ENCODE assay signal across 35 mouse cellular contexts in genomic region chr5:104294201-104294600, GRCm38 (mm10). TPM values are rescaled to one million over a fixed set of nuclear protein-coding genes. Genes with fewer than 3 reads are reported as not detected.
DNase-seq lines count a peak whose midpoint lies in the region; ATAC-seq lines count a peak whose summit lies in the region.
"Had no signal": no experiment of that assay in that cellular context is flagged by ENCODE, and none has a peak within 500 bp of the region (broad histone marks: within the 10 kb centered on the region; RNA-seq: fewer than 3 reads in every experiment).

No protein-coding gene starts in this region.

- H3K36me3 ChIP-seq in limb, embryonic 11.5 days (ENCODE audit: control insufficient read depth, insufficient read depth, low read length), result no peaks in the 10 kb centered on the region
- no peaks in the 10 kb centered on the region for H3K36me3 ChIP-seq in limb, embryonic 10.5 days
- H3K36me3 ChIP-seq in embryonic facial prominence, embryonic 14.5 days (ENCODE audit: control insufficient read depth, insufficient read depth, low read length), result no peaks in the 10 kb centered on the region
- H3K36me3 ChIP-seq: embryonic facial prominence, embryonic 15.5 days; G1E; heart, embryonic 10.5 days; heart, embryonic 13.5 days had no signal

- ATAC-seq in limb, embryonic 11.5 days (ENCODE audit: insufficient number of reproducible peaks, low FRiP score, low TSS enrichment, low read depth), result no peak
- ATAC-seq in embryonic facial prominence, embryonic 14.5 days (ENCODE audit: low read depth), result no peak
- ATAC-seq: forebrain, embryonic 14.5 days; forebrain, postnatal 0 days; hindbrain, postnatal 0 days; inflammation-experienced regulatory T-cells, adult 6 months; Patski had no signal

- H3K4me1 ChIP-seq in limb, embryonic 11.5 days (ENCODE audit: control insufficient read depth, insufficient read depth, low read length), result no peaks in the 10 kb centered on the region
- H3K4me1 ChIP-seq in limb, embryonic 10.5 days, result peaks cover 6% of the 10 kb centered on the region; the same call in 1 of the 2 replicates
- H3K4me1 ChIP-seq in embryonic facial prominence, embryonic 14.5 days (ENCODE audit: control insufficient read depth, insufficient read depth, low read length), result 0 out of 2 replicates have a peak, but pooled peaks cover 2% of the 10 kb centered on the region
- H3K4me1 ChIP-seq: embryonic facial prominence, embryonic 15.5 days; heart, embryonic 10.5 days; heart, embryonic 13.5 days had no signal

- no peak overlapping the region for H3K4me2 ChIP-seq in limb, embryonic 11.5 days (ENCODE audit: low read depth, severe bottlenecking)
- H3K4me2 ChIP-seq in embryonic facial prominence, embryonic 14.5 days (ENCODE audit: low read depth, low read length), result no peak overlapping the region
- H3K4me2 ChIP-seq: embryonic facial prominence, embryonic 15.5 days; heart, embryonic 13.5 days; hindbrain, embryonic 14.5 days had no signal

- 53% methylated on average over 6 of the region's 6 CpGs for WGBS in limb, embryonic 11.5 days
- WGBS in limb, embryonic 10.5 days, result 60% methylated on average over 6 of the region's 6 CpGs
- WGBS in embryonic facial prominence, embryonic 14.5 days, result 27% methylated on average over 6 of the region's 6 CpGs

- no peaks in the 10 kb centered on the region for H3K9me3 ChIP-seq in limb, embryonic 11.5 days (ENCODE audit: control insufficient read depth, low read length)
- H3K9me3 ChIP-seq in limb, embryonic 10.5 days (replicated peaks), result no peaks in the 10 kb centered on the region
- H3K9me3 ChIP-seq in embryonic facial prominence, embryonic 14.5 days (ENCODE audit: control insufficient read depth, low read length), result no peaks in the 10 kb centered on the region
- H3K9me3 ChIP-seq: embryonic facial prominence, embryonic 15.5 days; heart, embryonic 10.5 days; heart, embryonic 13.5 days had no signal

- H3K27ac ChIP-seq in limb, embryonic 11.5 days (replicated peaks; ENCODE audit: low read depth, low read length), result no peak overlapping the region
- no peak overlapping the region for H3K27ac ChIP-seq in limb, embryonic 10.5 days
- H3K27ac ChIP-seq in embryonic facial prominence, embryonic 14.5 days (replicated peaks; ENCODE audit: low read depth, low read length), result no peak overlapping the region
- H3K27ac ChIP-seq: embryonic facial prominence, embryonic 15.5 days; heart, embryonic 10.5 days; heart, embryonic 13.5 days; hindbrain, embryonic 14.5 days; hindbrain, postnatal 0 days had no signal

- H3K9ac ChIP-seq in limb, embryonic 11.5 days (ENCODE audit: low read length), result no peak overlapping the region
- no peak overlapping the region for H3K9ac ChIP-seq in embryonic facial prominence, embryonic 14.5 days (ENCODE audit: low read depth, low read length)
- H3K9ac ChIP-seq: embryonic facial prominence, embryonic 15.5 days; forebrain, postnatal 0 days; heart, embryonic 13.5 days; hindbrain, embryonic 14.5 days had no signal

- H3K27me3 ChIP-seq in limb, embryonic 11.5 days (ENCODE audit: control insufficient read depth, insufficient read depth, low read length), result no peaks in the 10 kb centered on the region
- no peaks in the 10 kb centered on the region for H3K27me3 ChIP-seq in limb, embryonic 10.5 days (ENCODE audit: low read depth, poor library complexity, severe bottlenecking)
- H3K27me3 ChIP-seq in embryonic facial prominence, embryonic 14.5 days (replicated peaks; ENCODE audit: control insufficient read depth, insufficient read depth, low read length), result no peaks in the 10 kb centered on the region
- H3K27me3 ChIP-seq: CH12.LX; embryonic facial prominence, embryonic 15.5 days; heart, embryonic 13.5 days had no signal

- DNase-seq in limb, embryonic 11.5 days (ENCODE audit: low spot score), result peak; percentile 31
- no peak for DNase-seq in limb, embryonic 10.5 days (ENCODE audit: low spot score)
- DNase-seq in embryo, embryonic 9.5 days (ENCODE audit: extremely low spot score), result peak; percentile 10
- peak; percentile 8 for DNase-seq in embryonic facial prominence, embryonic 14.5 days (ENCODE audit: low spot score)
- no peak for DNase-seq in urinary bladder, postnatal 14 days (ENCODE audit: low spot score)
- DNase-seq in kidney, postnatal 10 days, result no peak
- no peak for DNase-seq in urinary bladder, adult 2 months (ENCODE audit: low spot score)
- no peak for DNase-seq in left cerebral cortex, adult 18-20 months (ENCODE audit: low spot score in 2 of 2)
- DNase-seq: adrenal gland, postnatal 10 days; adrenal gland, postnatal 36 days; B cell, adult 2 months; cerebellum, adult 18-20 months; cerebellum, adult 9-10 months; cerebellum, postnatal 14 days; forebrain, postnatal 0 days; gastrocnemius, postnatal 25 days; heart, adult 18-20 months; heart, postnatal 14 days; heart, postnatal 4 days had no signal

- no peak overlapping the region for H3K4me3 ChIP-seq in limb, embryonic 11.5 days (ENCODE audit: low read depth, low read length)
- H3K4me3 ChIP-seq in limb, embryonic 10.5 days, result no peak overlapping the region
- H3K4me3 ChIP-seq in embryonic facial prominence, embryonic 14.5 days (ENCODE audit: low read depth, low read length), result no peak overlapping the region
- H3K4me3 ChIP-seq: embryonic facial prominence, embryonic 15.5 days; heart, embryonic 10.5 days; heart, embryonic 13.5 days had no signal

RNA-seq across cellular contexts. Expression of gene Ibsp, which starts 4.8 kb away (rescaled TPM):
- polyA plus RNA-seq in limb, embryonic 11.5 days (2014; fragmentation: Nextera tagmentation; extraction: Ambion mirVana), result not detected in 2 replicates
- not detected in 2 replicates for polyA plus RNA-seq in limb, embryonic 10.5 days (2016; fragmentation: Nextera tagmentation; extraction: Ambion mirVana)
- polyA plus RNA-seq in embryonic facial prominence, embryonic 14.5 days (2014; fragmentation: Nextera tagmentation; extraction: Ambion mirVana), result 688 and 1,076 TPM in 2 replicates
- 0.04 and 0.07 TPM in 2 replicates for polyA plus RNA-seq in urinary bladder, adult 2 months (2012; rRNA removed)
- total RNA-seq in left cerebral cortex, adult 18-20 months (2021), result under 1 TPM; 0.16 to 0.35 TPM
- total RNA-seq: adrenal gland, postnatal 36 days; CH12.LX; gastrocnemius, adult 8-10 months; gastrocnemius, postnatal 25 days; heart, adult 18-20 months; heart, postnatal 14 days; heart, postnatal 4 days had no signal
- polyA plus RNA-seq: forebrain, embryonic 11.5 days; G1E; gonadal fat pad, adult 2 months; heart, embryonic 10.5 days; hindbrain, embryonic 14.5 days; inflammation-experienced regulatory T-cells, adult 6 months; Patski had no signal

RNA-seq across cellular contexts. Expression of gene Mepe, which starts 30.9 kb away (rescaled TPM):
- not detected in 2 replicates for polyA plus RNA-seq in limb, embryonic 11.5 days (2014; fragmentation: Nextera tagmentation; extraction: Ambion mirVana)
- polyA plus RNA-seq in limb, embryonic 10.5 days (2016; fragmentation: Nextera tagmentation; extraction: Ambion mirVana), result not detected in 2 replicates
- polyA plus RNA-seq in embryonic facial prominence, embryonic 14.5 days (2014; fragmentation: Nextera tagmentation; extraction: Ambion mirVana), result 0.55 and 0.58 TPM in 2 replicates
- not detected in 2 replicates for polyA plus RNA-seq in urinary bladder, adult 2 months (2012; rRNA removed)
- not detected for total RNA-seq in left cerebral cortex, adult 18-20 months (2021)
- total RNA-seq: adrenal gland, adult 18-20 months; adrenal gland, postnatal 36 days; CH12.LX; G1E; gastrocnemius, adult 8-10 months; gastrocnemius, postnatal 25 days; heart, adult 18-20 months; heart, postnatal 14 days; heart, postnatal 4 days; hindbrain, postnatal 0 days had no signal
- polyA plus RNA-seq: forebrain, embryonic 11.5 days; forebrain, embryonic 14.5 days; forebrain, postnatal 0 days; G1E; gonadal fat pad, adult 2 months; heart, embryonic 10.5 days; heart, embryonic 13.5 days; heart, embryonic 16.5 days; hindbrain, embryonic 11.5 days; hindbrain, embryonic 14.5 days; hindbrain, postnatal 0 days; inflammation-experienced regulatory T-cells, adult 6 months; Patski had no signal

Comparison
In these comparisons a context has a peak if more than half of its experiments do, and no peak if none do; other contexts are left out.
1. DNase-seq: peak in limb, embryonic 11.5 days (single experiment), embryo, embryonic 9.5 days (single experiment) and embryonic facial prominence, embryonic 14.5 days (single experiment); none in limb, embryonic 10.5 days (single experiment), urinary bladder, postnatal 14 days (single experiment), kidney, postnatal 10 days (single experiment), urinary bladder, adult 2 months (single experiment) and left cerebral cortex, adult 18-20 months (0 of 2).
2. RNA of gene Ibsp, which starts 4.8 kb away (polyA plus RNA-seq): 688 to 1,076 TPM in embryonic facial prominence, embryonic 14.5 days; 0.04 to 0.07 TPM in urinary bladder, adult 2 months, not detected in limb, embryonic 10.5 days and not detected in limb, embryonic 11.5 days; every median in the first group is over 100 times any median in the second.